Mouse (Mus musculus) megakaryocyte, embryonic 14.5 days (primary cell): Measurements from ENCODE around the gene Fam229a.

Source experiments
- FLI1 ChIP-seq: IDR thresholded peaks from 2 replicates; pipeline ENCODE4 v1.6.1; 2012; ENCODE audit warnings: low read length, inconsistent platforms, mixed read lengths
- GATA1 ChIP-seq: IDR thresholded peaks from 3 replicates; pipeline ENCODE4 v1.6.1; 2012; ENCODE audit warnings: mixed read lengths, low read length, inconsistent platforms, borderline replicate concordance

DNA sequence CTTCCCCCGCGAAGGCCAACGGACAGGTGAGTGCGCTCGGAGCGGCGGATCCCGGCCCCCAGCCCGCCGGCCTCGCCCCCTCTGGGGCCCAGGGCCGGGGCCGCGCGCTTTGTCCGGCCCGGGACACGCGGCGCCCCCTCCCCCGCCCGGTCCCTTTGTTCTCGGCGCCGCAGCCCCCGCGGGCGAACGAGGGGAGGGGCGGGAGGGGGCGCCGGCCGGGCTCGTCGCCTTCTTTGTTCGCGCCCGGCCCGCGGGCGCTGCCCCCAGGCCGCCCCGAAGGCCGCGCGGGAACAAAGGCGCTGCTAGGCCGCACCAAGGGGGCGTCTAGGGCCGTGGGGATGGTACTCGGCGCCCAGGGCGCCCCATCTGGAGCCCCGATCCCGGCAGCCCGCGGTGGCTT lies 22.9 kb downstream of the Fam229a start:
- TF ChIP-seq GATA1, result no peak
- no peak for TF ChIP-seq FLI1
